Mouse (Mus musculus): Measurements from ENCODE around the gene Helz2. TPM values are rescaled to one million over a fixed set of nuclear protein-coding genes. Genes with fewer than 3 reads are reported as not detected.

Helz2 gene
- total and polyA plus RNA-seq, 3 experiments, result 9.2 to 14.1 (median 11.2) TPM

DNA sequence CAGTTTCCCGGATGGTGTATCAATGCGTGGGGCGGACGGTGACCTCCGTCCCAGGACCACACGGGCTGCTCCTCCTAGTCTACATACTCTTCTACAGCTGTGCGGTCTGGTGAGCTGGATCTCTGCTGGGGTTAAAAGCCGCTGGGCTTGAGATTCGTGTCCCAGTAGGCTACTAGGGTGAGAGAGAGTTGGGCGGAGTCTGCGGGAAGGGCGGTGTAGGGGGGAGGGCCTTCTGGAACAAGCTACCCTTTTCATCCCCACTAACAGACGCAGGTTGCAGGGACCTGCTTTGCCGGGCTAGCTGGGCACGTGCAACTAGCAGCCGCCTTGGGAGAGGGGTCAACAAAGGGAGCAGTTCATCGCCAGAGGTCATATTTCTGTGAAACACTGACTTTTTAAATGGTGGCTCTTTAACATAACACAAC lies 28.8 kb downstream of the Helz2 start, which contains the start of gene Srms:
Srms (minus strand) TSS at position 165 of the 425 bp plus-strand sequence.
- DNase-seq, result peak; percentile 53 to 60
- intact Hi-C loops (cut with DNase I), result no loop called here
- WGBS, result 3% methylated on average over 17 of the region's 17 CpGs
- no peaks in the 10 kb centered on the region for H3K4me1 ChIP-seq (ENCODE audit: control insufficient read depth, insufficient read depth, low read length)
- H3K79me2 ChIP-seq (replicated peaks; ENCODE audit: control insufficient read depth, insufficient read depth, low read length), result no peaks in the 10 kb centered on the region
- peaks cover 3% of the 10 kb centered on the region; the same call in 1 of the 2 replicates for H3K27me3 ChIP-seq (ENCODE audit: control insufficient read depth, insufficient read depth, low read length)
- TF ChIP-seq EP300 (IDR thresholded peaks at IDR 0.05; ENCODE audit: insufficient read depth, low read depth, low read length) (no peak), CTCF (IDR thresholded peaks at IDR 0.05) (no peak), POLR2A (IDR thresholded peaks at IDR 0.05; ENCODE audit: insufficient read depth, low read depth, low read length) (no peak)
- H3K4me3 ChIP-seq, result peak within 1 kb of the TSS; percentile 51
- peak within 1 kb of the TSS; percentile 50 for H3K9ac ChIP-seq (ENCODE audit: low read depth, low read length)
- no peaks in the 10 kb centered on the region for H3K36me3 ChIP-seq (ENCODE audit: control insufficient read depth, insufficient read depth, low read length)
- peak within 1 kb of the TSS; percentile 32 for H3K27ac ChIP-seq

DNA sequence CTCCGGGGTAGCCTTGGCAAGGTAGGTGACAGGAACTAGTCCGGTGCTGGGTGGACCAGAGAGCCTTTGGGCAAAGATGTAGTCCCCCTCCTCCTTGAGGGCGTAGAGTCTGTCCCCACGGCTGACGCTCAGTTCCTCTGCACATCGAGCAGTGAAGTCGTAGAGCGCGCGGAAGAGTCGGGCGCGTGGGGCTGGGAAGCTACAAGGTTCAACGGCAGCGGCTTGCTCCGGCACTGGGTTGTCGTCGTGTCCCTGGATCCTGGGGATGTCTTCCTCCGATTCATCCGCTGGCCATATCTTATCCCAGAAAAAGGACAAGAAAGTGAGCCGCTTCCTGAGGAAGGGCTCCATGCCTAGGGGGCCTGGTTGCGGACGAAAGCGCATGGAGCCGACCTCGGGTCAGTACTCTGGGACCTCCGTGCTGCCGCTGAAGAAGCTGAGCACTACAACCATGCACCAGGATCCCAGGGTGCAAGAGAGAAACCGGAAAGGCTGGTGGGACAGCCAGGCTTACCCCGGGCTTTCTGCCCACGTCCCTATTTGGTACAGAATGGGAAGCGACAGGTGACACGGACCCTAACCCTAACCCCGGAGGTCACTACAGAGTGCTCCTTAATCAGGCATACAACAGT lies 29.3 kb downstream of the Helz2 start:
- WGBS, result 3% methylated on average over 34 of the region's 34 CpGs
- TF ChIP-seq POLR2A (IDR thresholded peaks at IDR 0.05; ENCODE audit: insufficient read depth, low read depth, low read length), result no peak
- no peak for TF ChIP-seq EP300 (IDR thresholded peaks at IDR 0.05; ENCODE audit: insufficient read depth, low read depth, low read length)
- no peak for TF ChIP-seq CTCF (IDR thresholded peaks at IDR 0.05)
- no peaks in the 10 kb centered on the region for H3K79me2 ChIP-seq (replicated peaks; ENCODE audit: control insufficient read depth, insufficient read depth, low read length)
- peak overlapping the region; percentile 51 for H3K4me3 ChIP-seq
- no peaks in the 10 kb centered on the region for H3K4me1 ChIP-seq (ENCODE audit: control insufficient read depth, insufficient read depth, low read length)
- H3K27ac ChIP-seq, result peak overlapping the region; percentile 32
- intact Hi-C loops (cut with DNase I), result no loop called here
- peaks cover 3% of the 10 kb centered on the region; the same call in 1 of the 2 replicates for H3K27me3 ChIP-seq (ENCODE audit: control insufficient read depth, insufficient read depth, low read length)
- peak overlapping the region; percentile 50 for H3K9ac ChIP-seq (ENCODE audit: low read depth, low read length)
- no peak for DNase-seq
- H3K36me3 ChIP-seq (ENCODE audit: control insufficient read depth, insufficient read depth, low read length), result no peaks in the 10 kb centered on the region

- no peaks in the 10 kb centered on the region for H3K4me1 ChIP-seq (ENCODE audit: control insufficient read depth, insufficient read depth, low read length)
- H3K9ac ChIP-seq (ENCODE audit: low read depth, low read length), result no peak overlapping the region
- intact Hi-C loops (cut with DNase I), result no loop called here
- H3K27ac ChIP-seq, result no peak overlapping the region
- H3K4me3 ChIP-seq, result no peak overlapping the region
- 62% methylated on average over 9 of the region's 9 CpGs for WGBS
- no peak for TF ChIP-seq EP300 (IDR thresholded peaks at IDR 0.05; ENCODE audit: insufficient read depth, low read depth, low read length)
- TF ChIP-seq CTCF (IDR thresholded peaks at IDR 0.05), result no peak
- no peak for TF ChIP-seq POLR2A (IDR thresholded peaks at IDR 0.05; ENCODE audit: insufficient read depth, low read depth, low read length)
- no peaks in the 10 kb centered on the region for H3K79me2 ChIP-seq (replicated peaks; ENCODE audit: control insufficient read depth, insufficient read depth, low read length)
- H3K27me3 ChIP-seq (ENCODE audit: control insufficient read depth, insufficient read depth, low read length), result no peaks in the 10 kb centered on the region
- H3K36me3 ChIP-seq (ENCODE audit: control insufficient read depth, insufficient read depth, low read length), result no peaks in the 10 kb centered on the region
- DNase-seq, result no peak
Measured at GRCm38 (mm10) chr2:181206118-181206517, 35.7 kb downstream of the Helz2 start.

- Histone ChIP-seq H3K4me1 (ENCODE audit: control insufficient read depth, insufficient read depth, low read length) (no peaks in the 10 kb centered on the region), H3K36me3 (ENCODE audit: control insufficient read depth, insufficient read depth, low read length) (no peaks in the 10 kb centered on the region), H3K79me2 (replicated peaks; ENCODE audit: control insufficient read depth, insufficient read depth, low read length) (no peaks in the 10 kb centered on the region), H3K27me3 (ENCODE audit: control insufficient read depth, insufficient read depth, low read length) (no peaks in the 10 kb centered on the region), H3K27ac (no peak overlapping the region), H3K4me3 (no peak overlapping the region), H3K9ac (ENCODE audit: low read depth, low read length) (no peak overlapping the region)
- intact Hi-C loops (cut with DNase I), result no loop called here
- DNase-seq, result no peak
- 61% methylated on average over 5 of the region's 5 CpGs for WGBS
- TF ChIP-seq EP300 (IDR thresholded peaks at IDR 0.05; ENCODE audit: insufficient read depth, low read depth, low read length), result no peak
- TF ChIP-seq CTCF (IDR thresholded peaks at IDR 0.05), result no peak
- TF ChIP-seq POLR2A (IDR thresholded peaks at IDR 0.05; ENCODE audit: insufficient read depth, low read depth, low read length), result no peak
Measured at GRCm38 (mm10) chr2:181205678-181206077, 36.1 kb downstream of the Helz2 start.

- intact Hi-C loops (cut with DNase I), result no loop called here
- no peak overlapping the region for H3K27ac ChIP-seq
- H3K4me1 ChIP-seq (ENCODE audit: control insufficient read depth, insufficient read depth, low read length), result no peaks in the 10 kb centered on the region
- no peak overlapping the region for H3K4me3 ChIP-seq
- H3K9ac ChIP-seq (ENCODE audit: low read depth, low read length), result no peak overlapping the region
- no peaks in the 10 kb centered on the region for H3K27me3 ChIP-seq (ENCODE audit: control insufficient read depth, insufficient read depth, low read length)
- no peak for DNase-seq
- no peak for TF ChIP-seq CTCF (IDR thresholded peaks at IDR 0.05)
- no peak for TF ChIP-seq EP300 (IDR thresholded peaks at IDR 0.05; ENCODE audit: insufficient read depth, low read depth, low read length)
- TF ChIP-seq POLR2A (IDR thresholded peaks at IDR 0.05; ENCODE audit: insufficient read depth, low read depth, low read length), result no peak
- no peaks in the 10 kb centered on the region for H3K36me3 ChIP-seq (ENCODE audit: control insufficient read depth, insufficient read depth, low read length)
- no peaks in the 10 kb centered on the region for H3K79me2 ChIP-seq (replicated peaks; ENCODE audit: control insufficient read depth, insufficient read depth, low read length)
- 78% methylated on average over 6 of the region's 6 CpGs for WGBS
Measured at GRCm38 (mm10) chr2:181202886-181203285, 38.9 kb downstream of the Helz2 start.

DNA sequence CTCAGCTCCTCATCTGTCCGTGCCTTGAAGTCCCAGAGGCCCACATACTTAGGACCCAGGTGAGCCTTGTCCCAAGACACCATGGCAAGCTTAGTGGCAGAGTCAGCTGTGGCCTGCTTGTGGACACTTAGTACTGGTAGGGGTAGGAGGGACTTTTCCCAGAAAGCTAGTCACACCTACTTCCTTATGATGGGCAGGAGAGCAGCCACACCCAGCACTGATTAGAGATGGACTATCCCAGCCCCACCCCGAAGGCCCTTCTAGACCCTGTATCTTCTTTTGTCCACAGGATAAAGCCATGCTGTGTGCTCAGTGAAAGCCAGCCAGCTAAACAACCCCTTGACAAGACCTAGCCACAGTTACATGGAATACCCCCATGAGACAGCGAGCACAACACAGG lies 39.4 kb downstream of the Helz2 start, which contains the start of gene Ptk6:
Ptk6 (minus strand) TSS at position 368 of the 400 bp plus-strand sequence.
- WGBS, result 81% methylated on average over 3 of the region's 3 CpGs
- no peak for DNase-seq
- intact Hi-C loops (cut with DNase I), result no loop called here
- Histone ChIP-seq H3K27ac (no peak within 1 kb of the TSS), H3K79me2 (replicated peaks; ENCODE audit: control insufficient read depth, insufficient read depth, low read length) (no peaks in the 10 kb centered on the region), H3K36me3 (ENCODE audit: control insufficient read depth, insufficient read depth, low read length) (no peaks in the 10 kb centered on the region), H3K4me1 (ENCODE audit: control insufficient read depth, insufficient read depth, low read length) (no peaks in the 10 kb centered on the region), H3K27me3 (ENCODE audit: control insufficient read depth, insufficient read depth, low read length) (no peaks in the 10 kb centered on the region), H3K4me3 (no peak within 1 kb of the TSS), H3K9ac (ENCODE audit: low read depth, low read length) (no peak within 1 kb of the TSS)
- TF ChIP-seq POLR2A (IDR thresholded peaks at IDR 0.05; ENCODE audit: insufficient read depth, low read depth, low read length) (no peak), EP300 (IDR thresholded peaks at IDR 0.05; ENCODE audit: insufficient read depth, low read depth, low read length) (no peak), CTCF (IDR thresholded peaks at IDR 0.05) (no peak)

Measured in heart, adult 2 months (tissue).